Mouse (Mus musculus): Measurements from ENCODE around the gene Ppp1r37. TPM values are rescaled to one million over a fixed set of nuclear protein-coding genes. Genes with fewer than 3 reads are reported as not detected.

Ppp1r37 gene
- polyA plus RNA-seq, 1 experiment from 2014 or later = 15.0 TPM

GRCm38 (mm10) chr7:19603849-19604605 is 41.2 kb upstream of the Ppp1r37 start, which contains the start of gene Clasrp:
Gene Clasrp, minus strand, starts transcription at chr7:19604486.
- ATAC-seq = peak; percentile 89
- WGBS = under 1% methylated on average over 55 of the region's 57 CpGs
- peaks cover 25% of the 10 kb centered on the region for H3K36me3 ChIP-seq (ENCODE audit: control insufficient read depth, insufficient read depth)
- peak within 1 kb of the TSS; percentile 66 for H3K4me3 ChIP-seq (ENCODE audit: low read depth, low read length)
- H3K9me3 ChIP-seq (ENCODE audit: control insufficient read depth) = no peaks in the 10 kb centered on the region
- H3K4me2 ChIP-seq (replicated peaks; ENCODE audit: low read depth) = peak within 1 kb of the TSS; percentile 85
- peak within 1 kb of the TSS; percentile 51 for H3K27ac ChIP-seq (ENCODE audit: low read depth, low read length)
- peak within 1 kb of the TSS; percentile 84 for H3K9ac ChIP-seq (ENCODE audit: low read depth, low read length)
- H3K27me3 ChIP-seq (replicated peaks; ENCODE audit: control insufficient read depth, insufficient read depth, low read length) = no peaks in the 10 kb centered on the region
- peak; percentile 36; the same call in 1 of the 2 replicates for TF ChIP-seq CTCF (IDR thresholded peaks at IDR 0.05; ENCODE audit: low read depth)
- no peaks in the 10 kb centered on the region for H3K4me1 ChIP-seq (replicated peaks; ENCODE audit: control insufficient read depth, insufficient read depth, low read length)

GRCm38 (mm10) chr7:19603055-19603454 is 40.2 kb upstream of the Ppp1r37 start:
- no peak for ATAC-seq
- TF ChIP-seq CTCF (IDR thresholded peaks at IDR 0.05; ENCODE audit: low read depth) = no peak
- peak overlapping the region; percentile 66; the same call in 1 of the 2 replicates for H3K4me3 ChIP-seq (ENCODE audit: low read depth, low read length)
- peak overlapping the region; percentile 22; the same call in 1 of the 2 replicates for H3K9ac ChIP-seq (ENCODE audit: low read depth, low read length)
- H3K4me2 ChIP-seq (replicated peaks; ENCODE audit: low read depth) = peak overlapping the region; percentile 85
- H3K9me3 ChIP-seq (ENCODE audit: control insufficient read depth) = no peaks in the 10 kb centered on the region
- H3K36me3 ChIP-seq (ENCODE audit: control insufficient read depth, insufficient read depth) = peaks cover 32% of the 10 kb centered on the region
- WGBS = 63% methylated on average over 12 of the region's 12 CpGs
- no peaks in the 10 kb centered on the region for H3K4me1 ChIP-seq (replicated peaks; ENCODE audit: control insufficient read depth, insufficient read depth, low read length)
- no peak overlapping the region for H3K27ac ChIP-seq (ENCODE audit: low read depth, low read length)
- H3K27me3 ChIP-seq (replicated peaks; ENCODE audit: control insufficient read depth, insufficient read depth, low read length) = no peaks in the 10 kb centered on the region

- 62% methylated on average over 5 of the region's 5 CpGs for WGBS
- TF ChIP-seq CTCF (IDR thresholded peaks at IDR 0.05; ENCODE audit: low read depth) = no peak
- Histone ChIP-seq H3K4me2 (replicated peaks; ENCODE audit: low read depth) (no peak overlapping the region), H3K27me3 (replicated peaks; ENCODE audit: control insufficient read depth, insufficient read depth, low read length) (no peaks in the 10 kb centered on the region), H3K9me3 (ENCODE audit: control insufficient read depth) (no peaks in the 10 kb centered on the region), H3K4me3 (ENCODE audit: low read depth, low read length) (no peak overlapping the region), H3K36me3 (ENCODE audit: control insufficient read depth, insufficient read depth) (peaks cover 47% of the 10 kb centered on the region), H3K9ac (ENCODE audit: low read depth, low read length) (no peak overlapping the region), H3K27ac (ENCODE audit: low read depth, low read length) (0 out of 2 replicates have a peak overlapping the region, but pooled peaks have one; percentile 7), H3K4me1 (replicated peaks; ENCODE audit: control insufficient read depth, insufficient read depth, low read length) (no peaks in the 10 kb centered on the region)
- ATAC-seq = no peak
Observed at GRCm38 (mm10) chr7:19600562-19600961, 37.7 kb upstream of the Ppp1r37 start.

GRCm38 (mm10) chr7:19593061-19593730 is 30.3 kb upstream of the Ppp1r37 start:
- ATAC-seq = no peak
- no peak for TF ChIP-seq CTCF (IDR thresholded peaks at IDR 0.05; ENCODE audit: low read depth)
- no peak overlapping the region for H3K27ac ChIP-seq (ENCODE audit: low read depth, low read length)
- 0 out of 2 replicates have a peak, but pooled peaks cover 4% of the 10 kb centered on the region for H3K4me1 ChIP-seq (replicated peaks; ENCODE audit: control insufficient read depth, insufficient read depth, low read length)
- H3K9me3 ChIP-seq (ENCODE audit: control insufficient read depth) = no peaks in the 10 kb centered on the region
- H3K4me3 ChIP-seq (ENCODE audit: low read depth, low read length) = no peak overlapping the region
- peaks cover 89% of the 10 kb centered on the region for H3K36me3 ChIP-seq (ENCODE audit: control insufficient read depth, insufficient read depth)
- H3K9ac ChIP-seq (ENCODE audit: low read depth, low read length) = no peak overlapping the region
- no peak overlapping the region for H3K4me2 ChIP-seq (replicated peaks; ENCODE audit: low read depth)
- 84% methylated on average over 10 of the region's 10 CpGs for WGBS
- H3K27me3 ChIP-seq (replicated peaks; ENCODE audit: control insufficient read depth, insufficient read depth, low read length) = no peaks in the 10 kb centered on the region

- H3K9me3 ChIP-seq (ENCODE audit: control insufficient read depth) = no peaks in the 10 kb centered on the region
- no peak overlapping the region for H3K4me2 ChIP-seq (replicated peaks; ENCODE audit: low read depth)
- ATAC-seq = peak; percentile 42; the same call in 1 of the 2 replicates
- WGBS = 53% methylated on average over 3 of the region's 3 CpGs
- H3K4me1 ChIP-seq (replicated peaks; ENCODE audit: control insufficient read depth, insufficient read depth, low read length) = 0 out of 2 replicates have a peak, but pooled peaks cover 4% of the 10 kb centered on the region
- no peak overlapping the region for H3K9ac ChIP-seq (ENCODE audit: low read depth, low read length)
- no peak overlapping the region for H3K4me3 ChIP-seq (ENCODE audit: low read depth, low read length)
- H3K27me3 ChIP-seq (replicated peaks; ENCODE audit: control insufficient read depth, insufficient read depth, low read length) = no peaks in the 10 kb centered on the region
- TF ChIP-seq CTCF (IDR thresholded peaks at IDR 0.05; ENCODE audit: low read depth) = peak; percentile 97
- H3K36me3 ChIP-seq (ENCODE audit: control insufficient read depth, insufficient read depth) = peaks cover 90% of the 10 kb centered on the region
- H3K27ac ChIP-seq (ENCODE audit: low read depth, low read length) = no peak overlapping the region
Observed at GRCm38 (mm10) chr7:19589917-19590316, 27.0 kb upstream of the Ppp1r37 start.

GRCm38 (mm10) chr7:19589207-19589606 is 26.3 kb upstream of the Ppp1r37 start:
- ATAC-seq = no peak
- H3K4me1 ChIP-seq (replicated peaks; ENCODE audit: control insufficient read depth, insufficient read depth, low read length) = 0 out of 2 replicates have a peak, but pooled peaks cover 4% of the 10 kb centered on the region
- WGBS = 44% methylated on average over 3 of the region's 3 CpGs
- H3K9me3 ChIP-seq (ENCODE audit: control insufficient read depth) = no peaks in the 10 kb centered on the region
- H3K4me3 ChIP-seq (ENCODE audit: low read depth, low read length) = no peak overlapping the region
- no peak overlapping the region for H3K27ac ChIP-seq (ENCODE audit: low read depth, low read length)
- peak; percentile 80 for TF ChIP-seq CTCF (IDR thresholded peaks at IDR 0.05; ENCODE audit: low read depth)
- H3K36me3 ChIP-seq (ENCODE audit: control insufficient read depth, insufficient read depth) = peaks cover 93% of the 10 kb centered on the region
- no peak overlapping the region for H3K9ac ChIP-seq (ENCODE audit: low read depth, low read length)
- H3K27me3 ChIP-seq (replicated peaks; ENCODE audit: control insufficient read depth, insufficient read depth, low read length) = no peaks in the 10 kb centered on the region
- no peak overlapping the region for H3K4me2 ChIP-seq (replicated peaks; ENCODE audit: low read depth)

All from intestine, postnatal 0 days (tissue).